Mouse (Mus musculus) lung, postnatal 10 days (tissue): ENCODE data around the gene Trpc1.

Source experiments
- DNase-seq: peaks from one replicate; pipeline ENCODE4 v3.0.0; 2021

Gene Trpc1

GRCm38 (mm10) chr9:95750037-95750511 lies at the start of gene Trpc1:
TSS of gene Trpc1 (minus strand) at chr9:95750375.
- peak; percentile 77 for DNase-seq

- DNase-seq: no peak
These were observed 46.1 kb upstream of the Trpc1 start for GRCm38 (mm10) chr9:95796323-95796722.

- no peak for DNase-seq
These were observed 45.7 kb upstream of the Trpc1 start for GRCm38 (mm10) chr9:95795844-95796243.

GRCm38 (mm10) chr9:95795077-95795784 lies 45.1 kb upstream of the Trpc1 start:
- DNase-seq: no peak

GRCm38 (mm10) chr9:95793986-95794744 lies 44.0 kb upstream of the Trpc1 start:
- no peak for DNase-seq

- no peak for DNase-seq
These were observed 34.8 kb upstream of the Trpc1 start for GRCm38 (mm10) chr9:95784888-95785511.

GRCm38 (mm10) chr9:95783646-95784293 lies 33.6 kb upstream of the Trpc1 start:
- DNase-seq: no peak

- DNase-seq: no peak
These were observed 21.5 kb upstream of the Trpc1 start for GRCm38 (mm10) chr9:95771671-95772070.

- no peak for DNase-seq
These were observed 13.0 kb upstream of the Trpc1 start for GRCm38 (mm10) chr9:95763218-95763617.

- no peak for DNase-seq
These were observed 12.1 kb upstream of the Trpc1 start for GRCm38 (mm10) chr9:95762228-95762627.

- no peak for DNase-seq
These were observed 11.2 kb upstream of the Trpc1 start for GRCm38 (mm10) chr9:95761381-95761780.

GRCm38 (mm10) chr9:95750746-95751145 lies 571 bp upstream of the Trpc1 start:
- no peak for DNase-seq

GRCm38 (mm10) chr9:95749461-95749928 lies 680 bp downstream of the Trpc1 start:
- peak; percentile 12 for DNase-seq

GRCm38 (mm10) chr9:95747298-95747697 lies 2.9 kb downstream of the Trpc1 start:
- DNase-seq: no peak

GRCm38 (mm10) chr9:95744845-95745613 lies 5.1 kb downstream of the Trpc1 start:
- no peak for DNase-seq

GRCm38 (mm10) chr9:95736238-95736637 lies 13.9 kb downstream of the Trpc1 start:
- no peak for DNase-seq

- no peak for DNase-seq
These were observed 37.6 kb downstream of the Trpc1 start for GRCm38 (mm10) chr9:95712574-95712973.

- DNase-seq: no peak
These were observed 41.2 kb downstream of the Trpc1 start for GRCm38 (mm10) chr9:95708943-95709342.

GRCm38 (mm10) chr9:95705371-95705770 lies 44.8 kb downstream of the Trpc1 start:
- peak; percentile 81 for DNase-seq

GRCm38 (mm10) chr9:95704078-95704477 lies 46.1 kb downstream of the Trpc1 start:
- DNase-seq: no peak

- DNase-seq: no peak
These were observed 50.9 kb downstream of the Trpc1 start for GRCm38 (mm10) chr9:95699273-95699672.

GRCm38 (mm10) chr9:95697808-95698207 lies 52.4 kb downstream of the Trpc1 start:
- peak; percentile 47 for DNase-seq
